Mouse (Mus musculus) liver (tissue): ENCODE results near the gene Gm38394.
A peak's percentile ranks its signal among the peaks of the same experiment; 100 is the strongest.
"Not testable (repeated sequence)": the region's sequence is repeated elsewhere in the genome, so short reads cannot be mapped to it uniquely, and the experiment has no call there.

Experiments used
- DNase-seq: peaks from one replicate; pipeline ENCODE4 v3.0.0-alpha.2; 2020; ENCODE audit warnings: mixed read lengths

Gene Gm38394

GRCm38 (mm10) chr1:133661203-133661933 is at the start of gene Gm38394:
Gene Gm38394, minus strand, starts transcription at chr1:133661318.
- peak; percentile 92 for DNase-seq

GRCm38 (mm10) chr1:133710895-133711294 is 49.8 kb upstream of the Gm38394 start:
- no peak for DNase-seq

- no peak for DNase-seq
Measured at GRCm38 (mm10) chr1:133709292-133709691, 48.2 kb upstream of the Gm38394 start.

- not testable (repeated sequence) for DNase-seq
Measured at GRCm38 (mm10) chr1:133701824-133702223, 40.7 kb upstream of the Gm38394 start.

- DNase-seq = no peak
Measured at GRCm38 (mm10) chr1:133697935-133698620, 37.0 kb upstream of the Gm38394 start.

GRCm38 (mm10) chr1:133695901-133696300 is 34.8 kb upstream of the Gm38394 start:
- no peak for DNase-seq

- no peak for DNase-seq
Measured at GRCm38 (mm10) chr1:133694876-133695275, 33.8 kb upstream of the Gm38394 start.

GRCm38 (mm10) chr1:133694301-133694700 is 33.2 kb upstream of the Gm38394 start:
- no peak for DNase-seq

GRCm38 (mm10) chr1:133693536-133694114 is 32.5 kb upstream of the Gm38394 start:
- DNase-seq = no peak

GRCm38 (mm10) chr1:133692195-133692594 is 31.1 kb upstream of the Gm38394 start:
- DNase-seq = no peak

GRCm38 (mm10) chr1:133691046-133691445 is 29.9 kb upstream of the Gm38394 start:
- DNase-seq = no peak

- DNase-seq = no peak
Measured at GRCm38 (mm10) chr1:133689897-133690296, 28.8 kb upstream of the Gm38394 start, which contains the start of gene Lax1. Gene Lax1, minus strand, starts transcription at chr1:133690108.

- no peak for DNase-seq
Measured at GRCm38 (mm10) chr1:133688301-133688700, 27.2 kb upstream of the Gm38394 start.

- DNase-seq = peak; percentile 40
Measured at GRCm38 (mm10) chr1:133685749-133686519, 24.8 kb upstream of the Gm38394 start.

- no peak for DNase-seq
Measured at GRCm38 (mm10) chr1:133671801-133672200, 10.7 kb upstream of the Gm38394 start.

- no peak for DNase-seq
Measured at GRCm38 (mm10) chr1:133671266-133671665, 10.1 kb upstream of the Gm38394 start.

- DNase-seq = no peak
Measured at GRCm38 (mm10) chr1:133670776-133671175, 9.7 kb upstream of the Gm38394 start.

GRCm38 (mm10) chr1:133670190-133670589 is 9.1 kb upstream of the Gm38394 start:
- no peak for DNase-seq

GRCm38 (mm10) chr1:133668618-133669017 is 7.5 kb upstream of the Gm38394 start:
- DNase-seq = no peak

- no peak for DNase-seq
Measured at GRCm38 (mm10) chr1:133667721-133668120, 6.6 kb upstream of the Gm38394 start.

GRCm38 (mm10) chr1:133665713-133666112 is 4.6 kb upstream of the Gm38394 start:
- not testable (repeated sequence) for DNase-seq

- no peak for DNase-seq
Measured at GRCm38 (mm10) chr1:133664203-133664970, 3.3 kb upstream of the Gm38394 start.
